Mouse (Mus musculus) liver, embryonic 16.5 days (tissue): ENCODE results near the gene Dolpp1. TPM values are rescaled to one million over a fixed set of nuclear protein-coding genes. Genes with fewer than 3 reads are reported as not detected.
"Not testable (repeated sequence)": the region's sequence is repeated elsewhere in the genome, so short reads cannot be mapped to it uniquely, and the experiment has no call there.

Source experiments
- ATAC-seq: fragments of 200-750 bp; cut with Nextera tagmentation; 2 replicates; pipeline ENCODE4 v1.8.0; 2017; ENCODE audit warnings: low read depth, mild to moderate bottlenecking, moderate number of reproducible peaks, moderate library complexity
- H3K27ac ChIP-seq: fragments of 300-500 bp; sonication (generic); 2 replicates; pipeline ENCODE4 v1.5.1; 2014; ENCODE audit warnings: mild to moderate bottlenecking, low read length
- H3K27me3 ChIP-seq: fragments of 300-500 bp; sonication (generic); 2 replicates; pipeline ENCODE4 v1.6.1; 2014; ENCODE audit warnings: low read depth, low read length, mixed read lengths; ENCODE audit not compliant: control insufficient read depth, insufficient read depth
- H3K36me3 ChIP-seq: fragments of 300-500 bp; sonication (generic); 2 replicates; pipeline ENCODE4 v1.6.1; 2014; ENCODE audit warnings: mild to moderate bottlenecking; ENCODE audit not compliant: control insufficient read depth, insufficient read depth
- H3K4me1 ChIP-seq: fragments of 300-500 bp; sonication (generic); 2 replicates; pipeline ENCODE4 v1.6.1; 2014; ENCODE audit warnings: low read depth, low read length, mixed read lengths; ENCODE audit not compliant: control insufficient read depth
- H3K4me2 ChIP-seq: fragments of 300-500 bp; sonication (generic); 2 replicates; pipeline ENCODE4 v1.6.1; 2014; ENCODE audit warnings: low read depth, low read length, mixed read lengths
- H3K4me3 ChIP-seq: fragments of 300-500 bp; sonication (generic); 2 replicates; pipeline ENCODE4 v1.5.1; 2014; ENCODE audit warnings: low read depth, mild to moderate bottlenecking, low read length
- H3K9ac ChIP-seq: fragments of 300-500 bp; sonication (generic); 2 replicates; pipeline ENCODE4 v1.6.1; 2014; ENCODE audit warnings: low read depth, low read length
- H3K9me3 ChIP-seq: fragments of 300-500 bp; sonication (generic); replicated peaks from 2 replicates; pipeline ENCODE4 v1.6.1; 2016; ENCODE audit warnings: low read length; ENCODE audit not compliant: control insufficient read depth
- whole genome bisulfite sequencing: fragments of 180-500 bp; shearing (Covaris S2); extraction: QIAGEN DNeasy Blood & Tissue Kit; methylation state at CpG from one replicate; pipeline ENCODE4 v1.1.7; 2014; ENCODE audit not compliant: insufficient replicate concordance; 5-methylcytosine and 5-hydroxymethylcytosine counted together
- polyA plus RNA-seq: library from polyadenylated mRNA; unstranded; fragments of >200 nt; fragmentation: Nextera tagmentation; extraction: Ambion mirVana; gene quantifications from 2 replicates; pipeline ENCODE4 v1.2.1, GENCODE M21; 2015

Dolpp1 gene
- polyA plus RNA-seq, 1 experiment from 2014 or later: 16.5 TPM

- H3K4me3 ChIP-seq: peak overlapping the region; percentile 99
- ATAC-seq: no peak
- 82% methylated on average over 16 of the region's 16 CpGs for WGBS
- H3K9ac ChIP-seq: peak overlapping the region; percentile 30
- H3K27me3 ChIP-seq: no peaks in the 10 kb centered on the region
- peaks cover 23% of the 10 kb centered on the region for H3K4me1 ChIP-seq
- no peaks in the 10 kb centered on the region for H3K9me3 ChIP-seq
- no peak overlapping the region for H3K27ac ChIP-seq
- H3K4me2 ChIP-seq: peak overlapping the region; percentile 88; the same call in 1 of the 2 replicates
- no peaks in the 10 kb centered on the region for H3K36me3 ChIP-seq
These were observed 21.3 kb downstream of the Dolpp1 start for GRCm38 (mm10) chr2:30413038-30413973.

DNA sequence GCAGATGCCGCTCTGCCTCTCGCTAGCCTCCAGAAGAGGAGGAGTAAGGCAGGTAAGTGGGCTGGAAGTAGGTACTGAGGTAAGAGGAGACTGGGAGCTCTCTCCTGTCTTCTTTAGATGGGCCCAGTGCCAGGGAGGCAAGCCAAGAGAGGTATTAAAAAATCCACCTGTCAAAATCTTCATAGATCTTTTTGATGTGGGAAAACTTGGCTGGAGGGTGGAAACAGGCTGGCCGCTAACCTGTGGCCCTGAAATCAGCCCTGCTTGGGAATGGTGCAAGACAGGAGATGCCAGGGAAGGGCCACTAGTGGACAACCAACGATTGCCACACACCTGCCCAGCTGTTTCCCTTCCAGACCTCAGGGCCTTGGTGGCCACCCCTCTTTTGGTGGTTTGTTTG lies 22.0 kb downstream of the Dolpp1 start:
- no peaks in the 10 kb centered on the region for H3K27me3 ChIP-seq
- peak overlapping the region; percentile 100 for H3K9ac ChIP-seq
- ATAC-seq: no peak
- peak overlapping the region; percentile 88 for H3K4me2 ChIP-seq
- H3K27ac ChIP-seq: peak overlapping the region; percentile 20; the same call in 1 of the 2 replicates
- peak overlapping the region; percentile 99 for H3K4me3 ChIP-seq
- no peaks in the 10 kb centered on the region for H3K9me3 ChIP-seq
- no peaks in the 10 kb centered on the region for H3K36me3 ChIP-seq
- 74% methylated on average over 4 of the region's 4 CpGs for WGBS
- peaks cover 31% of the 10 kb centered on the region for H3K4me1 ChIP-seq

DNA sequence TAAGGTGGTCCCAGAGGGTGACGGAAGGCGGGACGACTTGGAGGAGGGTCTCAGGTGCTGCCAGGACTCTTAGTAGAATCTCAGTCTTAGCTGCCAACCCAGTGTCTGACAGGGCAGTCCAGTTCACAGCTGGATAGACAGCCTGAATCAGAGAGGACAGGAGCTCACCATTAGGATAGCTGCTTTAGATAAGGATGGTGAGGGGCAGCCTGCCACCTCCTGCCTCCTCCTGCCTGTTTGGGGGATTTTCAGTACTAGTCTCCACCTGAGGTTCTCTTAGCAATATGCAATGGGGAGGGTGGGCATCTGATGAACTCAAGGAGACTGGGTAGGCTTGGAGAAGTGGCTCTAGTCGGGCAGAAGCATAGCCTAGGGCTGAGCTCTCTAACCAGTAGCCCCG lies 22.6 kb downstream of the Dolpp1 start:
- no peaks in the 10 kb centered on the region for H3K27me3 ChIP-seq
- H3K9ac ChIP-seq: peak overlapping the region; percentile 100
- H3K36me3 ChIP-seq: no peaks in the 10 kb centered on the region
- WGBS: 50% methylated on average over 5 of the region's 5 CpGs
- H3K4me3 ChIP-seq: peak overlapping the region; percentile 99
- peak overlapping the region; percentile 97 for H3K27ac ChIP-seq
- H3K4me1 ChIP-seq: peaks cover 36% of the 10 kb centered on the region
- no peaks in the 10 kb centered on the region for H3K9me3 ChIP-seq
- ATAC-seq: no peak
- H3K4me2 ChIP-seq: peak overlapping the region; percentile 88

- Histone ChIP-seq H3K9me3 (no peaks in the 10 kb centered on the region), H3K27me3 (no peaks in the 10 kb centered on the region), H3K4me3 (peak within 1 kb of the TSS; percentile 99), H3K27ac (peak within 1 kb of the TSS; percentile 97), H3K36me3 (no peaks in the 10 kb centered on the region), H3K4me1 (peaks cover 39% of the 10 kb centered on the region), H3K9ac (peak within 1 kb of the TSS; percentile 100), H3K4me2 (peak within 1 kb of the TSS; percentile 88)
- peak; percentile 90 for ATAC-seq
- WGBS: under 1% methylated on average over 56 of the region's 58 CpGs
These were observed 23.3 kb downstream of the Dolpp1 start, which contains the start of gene Crat for GRCm38 (mm10) chr2:30415157-30415935. Gene Crat (minus strand): TSS chr2:30415813.

DNA sequence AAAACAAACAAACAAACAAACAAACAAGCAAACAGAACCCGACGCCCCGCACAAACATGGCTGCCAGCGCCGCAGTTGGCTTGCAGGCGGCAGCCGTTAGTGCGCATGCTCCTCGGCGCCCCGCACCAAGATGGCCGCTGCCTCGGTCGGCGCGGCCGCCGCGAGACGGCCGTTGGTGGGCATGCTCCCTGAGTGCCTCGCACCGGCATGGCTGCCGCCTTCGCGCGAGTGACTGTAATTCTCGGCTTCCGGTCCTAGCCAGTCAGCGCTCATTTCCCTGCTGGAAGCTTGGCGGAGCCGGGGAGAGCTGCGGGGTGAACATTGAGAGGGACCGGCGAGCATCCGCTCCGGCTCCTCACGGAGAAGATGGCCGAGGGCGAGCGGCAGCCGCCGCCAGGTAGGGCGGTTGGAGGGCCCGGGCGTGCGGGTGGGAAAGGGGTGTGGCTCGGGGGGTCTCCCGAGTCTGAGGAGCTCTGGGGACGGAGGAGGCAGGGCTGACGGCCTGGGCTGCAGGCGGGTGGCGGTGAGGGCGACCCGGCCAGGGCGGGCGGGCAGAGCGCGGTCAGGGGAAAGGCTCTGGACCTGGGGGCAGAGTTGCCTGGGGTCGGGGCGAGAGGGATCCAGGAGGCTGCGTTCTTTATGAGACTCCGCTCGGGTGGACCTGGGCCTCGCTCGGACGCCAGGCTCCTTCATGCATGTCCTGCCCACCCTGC lies 24.0 kb downstream of the Dolpp1 start, which contains the start of gene Ptpa:
Gene Ptpa (plus strand): TSS at position 104 of the 713 bp plus-strand sequence.
- H3K9me3 ChIP-seq: no peaks in the 10 kb centered on the region
- H3K4me2 ChIP-seq: peak within 1 kb of the TSS; percentile 88
- no peaks in the 10 kb centered on the region for H3K27me3 ChIP-seq
- ATAC-seq: peak; percentile 68
- peaks cover 41% of the 10 kb centered on the region for H3K4me1 ChIP-seq
- under 1% methylated on average over 65 of the region's 67 CpGs for WGBS
- peak within 1 kb of the TSS; percentile 100 for H3K9ac ChIP-seq
- peak within 1 kb of the TSS; percentile 97 for H3K27ac ChIP-seq
- no peaks in the 10 kb centered on the region for H3K36me3 ChIP-seq
- peak within 1 kb of the TSS; percentile 99 for H3K4me3 ChIP-seq

GRCm38 (mm10) chr2:30416649-30416965 lies 24.6 kb downstream of the Dolpp1 start:
- peak overlapping the region; percentile 88 for H3K4me2 ChIP-seq
- H3K27ac ChIP-seq: peak overlapping the region; percentile 97
- peak overlapping the region; percentile 99 for H3K4me3 ChIP-seq
- H3K4me1 ChIP-seq: peaks cover 41% of the 10 kb centered on the region
- peak overlapping the region; percentile 100 for H3K9ac ChIP-seq
- WGBS: under 1% methylated on average over 7 of the region's 7 CpGs
- H3K36me3 ChIP-seq: no peaks in the 10 kb centered on the region
- no peaks in the 10 kb centered on the region for H3K27me3 ChIP-seq
- no peak for ATAC-seq
- no peaks in the 10 kb centered on the region for H3K9me3 ChIP-seq

GRCm38 (mm10) chr2:30417154-30417553 lies 25.1 kb downstream of the Dolpp1 start:
- not testable (repeated sequence) for H3K27me3 ChIP-seq, H3K9me3 ChIP-seq, H3K36me3 ChIP-seq, ATAC-seq
- WGBS: 27% methylated on average over 6 of the region's 6 CpGs
- H3K4me3 ChIP-seq: peak overlapping the region; percentile 99
- H3K27ac ChIP-seq: peak overlapping the region; percentile 97
- peak overlapping the region; percentile 100 for H3K9ac ChIP-seq
- H3K4me2 ChIP-seq: peak overlapping the region; percentile 88
- H3K4me1 ChIP-seq: peaks cover 41% of the 10 kb centered on the region

GRCm38 (mm10) chr2:30417595-30418165 lies 25.6 kb downstream of the Dolpp1 start:
- ATAC-seq: peak; percentile 59
- Histone ChIP-seq H3K27ac (peak overlapping the region; percentile 97), H3K4me1 (peaks cover 41% of the 10 kb centered on the region)

More at GRCm38 (mm10) chr2:30417595-30418165, 25.6 kb downstream of the Dolpp1 start:
- Histone ChIP-seq H3K9ac (peak overlapping the region; percentile 73), H3K4me3 (peak overlapping the region; percentile 99), H3K36me3 (no peaks in the 10 kb centered on the region), H3K9me3 (no peaks in the 10 kb centered on the region), H3K4me2 (peak overlapping the region; percentile 88), H3K27me3 (no peaks in the 10 kb centered on the region)
- WGBS: 24% methylated on average over 5 of the region's 5 CpGs
